Mouse (Mus musculus) erythroblast, embryonic 14.5 days (primary cell): ENCODE results near the gene Cep170b. TPM values are rescaled to one million over a fixed set of nuclear protein-coding genes. Genes with fewer than 3 reads are reported as not detected.

Experiments used
- H3K27me3 ChIP-seq: 2 replicates; pipeline ENCODE4 v1.6.1; 2012; ENCODE audit warnings: inconsistent platforms; ENCODE audit not compliant: control insufficient read depth
- H3K36me3 ChIP-seq: 2 replicates; pipeline ENCODE4 v1.6.1; 2012; ENCODE audit warnings: mild to moderate bottlenecking, inconsistent platforms; ENCODE audit not compliant: control insufficient read depth
- H3K4me1 ChIP-seq: 2 replicates; pipeline ENCODE4 v1.6.1; 2012; ENCODE audit warnings: inconsistent platforms; ENCODE audit not compliant: control insufficient read depth
- H3K4me3 ChIP-seq: replicated peaks from 2 replicates; pipeline ENCODE3; 2012; ENCODE audit warnings: moderate library complexity, mild to moderate bottlenecking, inconsistent platforms
- H3K9me3 ChIP-seq: 2 replicates; pipeline ENCODE4 v1.6.1; 2012; ENCODE audit warnings: low read length, inconsistent platforms, mixed read lengths; ENCODE audit not compliant: control insufficient read depth
- GATA1 ChIP-seq: IDR thresholded peaks from 2 replicates; pipeline ENCODE4 v1.6.1; 2012; ENCODE audit warnings: low read length, inconsistent platforms, mixed read lengths
- TAL1 ChIP-seq: IDR thresholded peaks from 3 replicates; pipeline ENCODE4 v1.6.1; 2012; ENCODE audit warnings: low read length, inconsistent platforms, mixed read lengths
- polyA plus RNA-seq: library from polyadenylated mRNA; stranded (reverse); fragments of >175 nt; gene quantifications from 2 replicates; pipeline ENCODE4 v1.2.3, GENCODE M21; 2012

The Cep170b gene
- polyA plus RNA-seq, 1 experiment, result 0.04 TPM

- TF ChIP-seq TAL1, result no peak
- no peak for TF ChIP-seq GATA1
- no peaks in the 10 kb centered on the region for H3K27me3 ChIP-seq
Observed at GRCm38 (mm10) chr12:112764141-112764540, 43.9 kb downstream of the Cep170b start.

GRCm38 (mm10) chr12:112764991-112765390, 44.7 kb downstream of the Cep170b start:
- Histone ChIP-seq H3K4me1 (no peaks in the 10 kb centered on the region), H3K9me3 (no peaks in the 10 kb centered on the region), H3K27me3 (no peaks in the 10 kb centered on the region), H3K4me3 (no peak overlapping the region), H3K36me3 (no peaks in the 10 kb centered on the region)
- TF ChIP-seq GATA1, result no peak
- TF ChIP-seq TAL1, result no peak

More at GRCm38 (mm10) chr12:112764141-112764540, 43.9 kb downstream of the Cep170b start:
- Histone ChIP-seq H3K36me3 (no peaks in the 10 kb centered on the region), H3K9me3 (no peaks in the 10 kb centered on the region), H3K4me1 (no peaks in the 10 kb centered on the region), H3K4me3 (no peak overlapping the region)

- no peaks in the 10 kb centered on the region for H3K36me3 ChIP-seq
- H3K27me3 ChIP-seq, result no peaks in the 10 kb centered on the region
- TF ChIP-seq GATA1, result no peak
- no peaks in the 10 kb centered on the region for H3K4me1 ChIP-seq
- no peaks in the 10 kb centered on the region for H3K9me3 ChIP-seq
- H3K4me3 ChIP-seq, result no peak overlapping the region
Observed at GRCm38 (mm10) chr12:112766586-112766985, 46.3 kb downstream of the Cep170b start.

GRCm38 (mm10) chr12:112767036-112767890, 47.0 kb downstream of the Cep170b start:
- H3K4me1 ChIP-seq, result no peaks in the 10 kb centered on the region
- TF ChIP-seq GATA1 (no peak), TAL1 (no peak)
- no peaks in the 10 kb centered on the region; the same call in 1 of the 2 replicates for H3K27me3 ChIP-seq
- no peaks in the 10 kb centered on the region for H3K9me3 ChIP-seq
- no peak overlapping the region for H3K4me3 ChIP-seq
- H3K36me3 ChIP-seq, result no peaks in the 10 kb centered on the region

GRCm38 (mm10) chr12:112768166-112768565, 47.9 kb downstream of the Cep170b start:
- Histone ChIP-seq H3K9me3 (no peaks in the 10 kb centered on the region), H3K27me3 (no peaks in the 10 kb centered on the region; the same call in 1 of the 2 replicates), H3K4me3 (no peak overlapping the region), H3K4me1 (no peaks in the 10 kb centered on the region), H3K36me3 (no peaks in the 10 kb centered on the region)
- TF ChIP-seq TAL1 (no peak), GATA1 (no peak)

GRCm38 (mm10) chr12:112769031-112769430, 48.8 kb downstream of the Cep170b start:
- Histone ChIP-seq H3K36me3 (no peaks in the 10 kb centered on the region), H3K9me3 (0 out of 2 replicates have a peak, but pooled peaks cover 2% of the 10 kb centered on the region), H3K4me1 (no peaks in the 10 kb centered on the region), H3K27me3 (no peaks in the 10 kb centered on the region; the same call in 1 of the 2 replicates), H3K4me3 (no peak overlapping the region)
- TF ChIP-seq TAL1 (no peak), GATA1 (no peak)

- Histone ChIP-seq H3K9me3 (peaks cover 3% of the 10 kb centered on the region; the same call in 1 of the 2 replicates), H3K27me3 (no peaks in the 10 kb centered on the region; the same call in 1 of the 2 replicates), H3K4me3 (no peak overlapping the region), H3K36me3 (no peaks in the 10 kb centered on the region), H3K4me1 (no peaks in the 10 kb centered on the region)
- TF ChIP-seq TAL1, result no peak
- TF ChIP-seq GATA1, result no peak
Observed at GRCm38 (mm10) chr12:112769751-112770150, 49.5 kb downstream of the Cep170b start.

- H3K9me3 ChIP-seq, result peaks cover 9% of the 10 kb centered on the region
- no peaks in the 10 kb centered on the region; the same call in 1 of the 2 replicates for H3K27me3 ChIP-seq
- no peaks in the 10 kb centered on the region for H3K4me1 ChIP-seq
- H3K36me3 ChIP-seq, result no peaks in the 10 kb centered on the region
- TF ChIP-seq GATA1, result no peak
- no peak for TF ChIP-seq TAL1
- H3K4me3 ChIP-seq, result no peak overlapping the region
Observed at GRCm38 (mm10) chr12:112770396-112770795, 50.1 kb downstream of the Cep170b start.

GRCm38 (mm10) chr12:112772306-112772705, 52.1 kb downstream of the Cep170b start:
- TF ChIP-seq GATA1 (no peak), TAL1 (no peak)
- Histone ChIP-seq H3K27me3 (no peaks in the 10 kb centered on the region; the same call in 1 of the 2 replicates), H3K4me3 (no peak overlapping the region), H3K9me3 (peaks cover 13% of the 10 kb centered on the region), H3K36me3 (no peaks in the 10 kb centered on the region), H3K4me1 (no peaks in the 10 kb centered on the region)
